Comparison of ENCODE assay signal across 10 mouse cellular contexts in genomic region chr7:28901311-28902125, GRCm38 (mm10). TPM values are rescaled to one million over a fixed set of nuclear protein-coding genes. Genes with fewer than 3 reads are reported as not detected.
DNase-seq lines count a peak whose midpoint lies in the region; ATAC-seq and TF ChIP-seq lines count a peak whose summit lies in the region.
"Had no signal": no experiment of that assay in that cellular context is flagged by ENCODE, and none has a peak within 500 bp of the region (broad histone marks: within the 10 kb centered on the region; RNA-seq: fewer than 3 reads in every experiment).

No protein-coding gene starts in this region.

- H3K27ac ChIP-seq in hindbrain, embryonic 15.5 days (replicated peaks), result no peak overlapping the region; the same call in 1 of the 2 replicates
- H3K27ac ChIP-seq in hindbrain, embryonic 12.5 days, result no peak overlapping the region
- peak overlapping the region; percentile 84 for H3K27ac ChIP-seq in cortical plate, adult 2 months (ENCODE audit: insufficient read depth, low read length)
- H3K27ac ChIP-seq in midbrain, embryonic 10.5 days (replicated peaks), result no peak overlapping the region

- H3K9me3 ChIP-seq in hindbrain, embryonic 15.5 days, result no peaks in the 10 kb centered on the region
- H3K9me3 ChIP-seq in hindbrain, embryonic 12.5 days (replicated peaks), result no peaks in the 10 kb centered on the region
- H3K9me3 ChIP-seq in midbrain, embryonic 10.5 days (replicated peaks), result no peaks in the 10 kb centered on the region
- H3K9me3 ChIP-seq: megakaryocyte, embryonic 14.5 days had no signal

- H3K4me2 ChIP-seq in hindbrain, embryonic 15.5 days, result no peak overlapping the region
- H3K4me2 ChIP-seq in hindbrain, embryonic 12.5 days (replicated peaks), result no peak overlapping the region

- H3K4me1 ChIP-seq in hindbrain, embryonic 15.5 days (replicated peaks), result no peaks in the 10 kb centered on the region
- H3K4me1 ChIP-seq in hindbrain, embryonic 12.5 days, result no peaks in the 10 kb centered on the region
- peaks cover 17% of the 10 kb centered on the region for H3K4me1 ChIP-seq in cortical plate, adult 2 months (ENCODE audit: control insufficient read depth, insufficient read depth, low read length)
- H3K4me1 ChIP-seq in midbrain, embryonic 10.5 days, result no peaks in the 10 kb centered on the region

- no peak for TF ChIP-seq CTCF in cortical plate, adult 2 months (IDR thresholded peaks at IDR 0.05; ENCODE audit: extremely low read depth, insufficient read depth, low read length)

- H3K4me3 ChIP-seq in hindbrain, embryonic 15.5 days, result no peak overlapping the region
- H3K4me3 ChIP-seq in hindbrain, embryonic 12.5 days, result no peak overlapping the region
- H3K4me3 ChIP-seq in cortical plate, adult 2 months (ENCODE audit: insufficient read depth, low read length), result no peak overlapping the region
- H3K4me3 ChIP-seq in midbrain, embryonic 10.5 days, result no peak overlapping the region
- H3K4me3 ChIP-seq: megakaryocyte, embryonic 14.5 days had no signal

- DNase-seq in MN1 (ENCODE audit: low spot score), result peak; percentile 59
- peak; percentile 54 to 59 for DNase-seq in heart, postnatal 36 days
- no peak for DNase-seq in urinary bladder, postnatal 36 days (ENCODE audit: low spot score in 2 of 2)
- DNase-seq in embryo, embryonic 11 days, result no peak
- DNase-seq in midbrain, embryonic 10.5 days (ENCODE audit: low spot score), result no peak
- DNase-seq: cerebellum, postnatal 14 days had no signal

- TF ChIP-seq POLR2A in cortical plate, adult 2 months (IDR thresholded peaks at IDR 0.05; ENCODE audit: extremely low read depth, insufficient read depth, low read length), result no peak

- intact Hi-C loops in heart, postnatal 36 days (cut with DNase I), result no loop called here

- no peaks in the 10 kb centered on the region for H3K27me3 ChIP-seq in hindbrain, embryonic 15.5 days
- no peaks in the 10 kb centered on the region for H3K27me3 ChIP-seq in hindbrain, embryonic 12.5 days
- no peaks in the 10 kb centered on the region for H3K27me3 ChIP-seq in midbrain, embryonic 10.5 days (ENCODE audit: low read depth, poor library complexity, severe bottlenecking)
- H3K27me3 ChIP-seq: megakaryocyte, embryonic 14.5 days had no signal

- ATAC-seq in hindbrain, embryonic 15.5 days (ENCODE audit: low FRiP score, low read depth), result peak; percentile 33; the same call in 1 of the 2 replicates
- no peak for ATAC-seq in hindbrain, embryonic 12.5 days (ENCODE audit: low FRiP score)

- WGBS in hindbrain, embryonic 15.5 days, result 90% methylated on average over 13 of the region's 13 CpGs
- 92% methylated on average over 13 of the region's 13 CpGs for WGBS in hindbrain, embryonic 12.5 days
- 91% methylated on average over 13 of the region's 13 CpGs for WGBS in midbrain, embryonic 10.5 days

- no peak overlapping the region for H3K9ac ChIP-seq in hindbrain, embryonic 15.5 days
- H3K9ac ChIP-seq in hindbrain, embryonic 12.5 days, result no peak overlapping the region

- H3K36me3 ChIP-seq in hindbrain, embryonic 15.5 days, result peaks cover 97% of the 10 kb centered on the region
- H3K36me3 ChIP-seq in hindbrain, embryonic 12.5 days, result peaks cover 100% of the 10 kb centered on the region
- H3K36me3 ChIP-seq in midbrain, embryonic 10.5 days, result peaks cover 100% of the 10 kb centered on the region

RNA-seq across cellular contexts. Expression of gene Capn12, which starts 20.3 kb away (rescaled TPM):
- polyA plus RNA-seq in hindbrain, embryonic 15.5 days (2015; fragmentation: Nextera tagmentation; extraction: Ambion mirVana), result 0.51 and 0.58 TPM in 2 replicates
- polyA plus RNA-seq in hindbrain, embryonic 12.5 days (2016; fragmentation: Nextera tagmentation; extraction: Ambion mirVana), result 0.34 and 0.78 TPM in 2 replicates
- polyA plus RNA-seq in cortical plate, adult 2 months (2012; rRNA removed), result 1.2 and 1.8 TPM in 2 replicates
- under 1 TPM; 0.19 to 0.27 TPM for total RNA-seq in heart, postnatal 36 days (2021)
- 0.15 and 0.31 TPM in 2 replicates for polyA plus RNA-seq in midbrain, embryonic 10.5 days (2016; fragmentation: Nextera tagmentation; extraction: Ambion mirVana)

RNA-seq across cellular contexts. Expression of gene Lgals7, which starts 37.9 kb away (rescaled TPM):
- 4.7 and 7.9 TPM in 2 replicates for polyA plus RNA-seq in hindbrain, embryonic 15.5 days (2015; fragmentation: Nextera tagmentation; extraction: Ambion mirVana)
- polyA plus RNA-seq in hindbrain, embryonic 12.5 days (2016; fragmentation: Nextera tagmentation; extraction: Ambion mirVana), result 3.1 and 3.5 TPM in 2 replicates
- 1.2 and 1.3 TPM in 2 replicates for polyA plus RNA-seq in cortical plate, adult 2 months (2012; rRNA removed)
- 1 to 10 TPM in 1 of 2 experiments, under 1 TPM in 1; 0.73 to 1.4 TPM for total RNA-seq in heart, postnatal 36 days (2021)
- 0.62 and 0.85 TPM in 2 replicates for polyA plus RNA-seq in midbrain, embryonic 10.5 days (2016; fragmentation: Nextera tagmentation; extraction: Ambion mirVana)

Comparison
In these comparisons a context has a peak if more than half of its experiments do, and no peak if none do; other contexts are left out.
1. DNase-seq: peak in MN1 (single experiment) and heart, postnatal 36 days (2 of 2); none in urinary bladder, postnatal 36 days (0 of 2), embryo, embryonic 11 days (single experiment) and midbrain, embryonic 10.5 days (single experiment).